Mouse (Mus musculus) thymus, adult 18-20 months (tissue): ENCODE data around the gene Slc47a2.
"Not testable (repeated sequence)": the region's sequence is repeated elsewhere in the genome, so short reads cannot be mapped to it uniquely, and the experiment has no call there.

Source experiments
- DNase-seq, 2 experiments: peaks; one replicate each; pipeline ENCODE4 v3.0.0; 2022; ENCODE audit warnings: mixed read lengths in 2 of 2

Slc47a2 gene

DNA sequence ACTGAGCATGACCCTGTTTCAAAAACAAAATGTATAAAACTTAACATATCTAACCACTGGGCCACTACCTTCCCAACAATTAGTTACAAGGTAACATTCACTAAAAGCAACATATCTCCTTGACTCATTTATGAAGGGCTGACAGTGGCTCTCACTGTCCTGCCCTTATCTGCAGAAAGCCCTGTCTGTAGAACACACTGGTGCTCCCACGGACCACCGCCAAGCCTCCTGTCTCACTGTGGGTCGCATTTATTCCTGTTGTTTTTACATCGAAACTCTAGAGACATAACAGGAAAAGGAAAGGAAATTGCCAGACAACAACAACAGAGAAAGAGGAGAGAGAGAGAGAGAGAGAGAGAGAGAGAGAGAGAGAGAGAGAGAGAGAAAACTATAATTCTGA lies 1.4 kb downstream of the Slc47a2 start:
- DNase-seq, result no peak

DNA sequence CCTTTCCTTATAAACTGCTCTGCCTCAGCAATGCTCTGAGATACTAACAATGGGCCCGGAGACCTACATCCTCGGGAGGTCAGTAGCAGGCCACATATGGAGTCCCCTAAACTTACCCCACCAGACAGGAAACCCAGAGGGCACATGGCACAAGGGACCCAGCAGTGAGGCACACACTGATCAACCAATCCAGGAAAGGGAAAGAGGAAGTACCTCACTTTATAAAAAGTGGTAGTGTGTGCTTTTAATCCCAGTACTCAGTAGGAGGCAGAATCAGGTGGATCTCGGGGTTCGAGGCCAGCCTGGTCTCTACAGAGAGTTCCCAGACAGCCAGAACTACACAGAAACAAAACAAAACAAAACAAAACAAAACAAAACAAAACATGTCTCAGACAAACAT lies 2.3 kb downstream of the Slc47a2 start:
- DNase-seq, result no peak

DNA sequence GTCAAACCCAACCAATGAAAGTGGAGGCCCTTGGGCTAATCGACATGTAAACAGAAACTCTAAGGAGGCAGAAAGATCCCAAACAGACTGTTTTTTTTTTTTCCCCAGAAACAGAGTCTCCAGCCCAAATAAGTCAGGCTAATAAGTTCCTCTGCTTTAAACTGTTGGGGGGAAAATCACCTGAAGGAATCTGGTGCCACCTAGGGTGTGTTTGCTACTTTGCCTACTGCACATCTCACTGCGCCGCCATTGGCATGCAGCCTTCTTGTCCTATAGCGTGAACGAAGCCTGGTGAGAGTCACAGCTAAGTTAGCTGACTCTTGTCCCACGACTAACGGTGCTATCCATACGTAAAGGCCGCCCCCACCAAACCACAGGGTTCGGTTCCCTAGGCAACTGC lies 5.1 kb downstream of the Slc47a2 start:
- no peak for DNase-seq

DNA sequence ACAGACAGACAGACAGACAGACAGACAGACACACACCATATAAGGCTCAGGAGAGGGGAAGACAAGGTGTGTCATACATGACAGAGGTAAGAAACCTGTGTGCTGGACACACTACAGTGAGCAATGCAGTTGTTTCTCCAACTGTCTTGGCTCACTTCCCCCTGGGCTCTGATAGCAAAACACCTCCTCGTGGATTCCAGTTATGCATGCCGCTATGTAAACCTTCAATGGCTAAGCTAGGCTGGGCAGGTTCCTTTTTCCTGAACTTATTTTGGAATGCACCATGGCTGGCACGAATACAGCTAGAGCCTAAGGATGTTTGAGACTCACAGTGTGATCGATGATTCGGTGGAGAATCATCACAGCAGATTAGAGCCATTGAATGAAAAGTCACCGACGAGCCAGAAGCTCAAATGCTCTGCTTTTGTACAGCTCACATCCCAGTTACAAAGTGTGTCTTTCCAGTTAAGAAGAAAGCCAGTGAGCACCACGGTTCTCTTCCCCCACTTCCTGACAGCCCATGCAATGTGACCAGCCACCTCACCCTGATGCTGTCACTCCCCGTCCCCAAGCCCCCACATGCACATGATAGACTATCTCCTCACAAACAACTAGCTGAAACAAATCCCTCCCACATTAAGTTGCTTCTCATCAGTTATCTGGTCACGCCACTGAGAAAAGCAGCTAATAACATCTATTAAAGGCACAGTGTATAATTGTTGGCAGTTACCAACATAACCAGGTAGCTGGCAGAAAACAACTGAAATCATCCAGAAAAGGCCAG lies 21.6 kb downstream of the Slc47a2 start:
- DNase-seq, result no peak

DNA sequence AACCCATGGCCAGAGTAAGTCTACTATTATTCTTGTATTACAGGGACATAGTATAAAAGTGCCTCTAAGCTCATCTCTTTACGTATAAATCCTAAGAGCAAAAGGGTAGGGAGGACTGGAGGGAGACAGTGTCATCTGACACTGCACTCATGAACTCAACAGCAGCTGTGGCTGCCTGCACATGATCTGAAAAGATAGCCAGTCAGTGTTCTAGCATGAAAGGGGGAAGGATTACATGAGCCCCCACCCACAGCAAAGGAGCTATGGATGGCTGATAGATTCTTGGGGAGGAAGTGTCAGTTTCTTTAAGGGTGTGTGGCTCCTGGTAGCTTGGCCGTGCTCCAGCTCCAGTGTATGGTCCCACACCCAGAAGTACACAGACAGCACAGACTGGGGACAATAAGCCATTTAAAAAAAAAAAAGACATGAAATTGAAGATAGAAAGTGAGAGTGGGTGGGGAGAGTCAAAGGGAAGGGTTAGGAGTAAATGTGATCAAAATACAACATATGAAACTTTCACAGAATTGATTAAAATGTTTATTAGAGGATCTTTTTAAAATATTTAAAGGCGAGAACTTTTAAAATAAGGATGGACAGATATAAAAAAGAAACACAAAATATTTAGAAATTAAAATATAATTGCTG lies 22.6 kb downstream of the Slc47a2 start:
- no peak for DNase-seq

DNA sequence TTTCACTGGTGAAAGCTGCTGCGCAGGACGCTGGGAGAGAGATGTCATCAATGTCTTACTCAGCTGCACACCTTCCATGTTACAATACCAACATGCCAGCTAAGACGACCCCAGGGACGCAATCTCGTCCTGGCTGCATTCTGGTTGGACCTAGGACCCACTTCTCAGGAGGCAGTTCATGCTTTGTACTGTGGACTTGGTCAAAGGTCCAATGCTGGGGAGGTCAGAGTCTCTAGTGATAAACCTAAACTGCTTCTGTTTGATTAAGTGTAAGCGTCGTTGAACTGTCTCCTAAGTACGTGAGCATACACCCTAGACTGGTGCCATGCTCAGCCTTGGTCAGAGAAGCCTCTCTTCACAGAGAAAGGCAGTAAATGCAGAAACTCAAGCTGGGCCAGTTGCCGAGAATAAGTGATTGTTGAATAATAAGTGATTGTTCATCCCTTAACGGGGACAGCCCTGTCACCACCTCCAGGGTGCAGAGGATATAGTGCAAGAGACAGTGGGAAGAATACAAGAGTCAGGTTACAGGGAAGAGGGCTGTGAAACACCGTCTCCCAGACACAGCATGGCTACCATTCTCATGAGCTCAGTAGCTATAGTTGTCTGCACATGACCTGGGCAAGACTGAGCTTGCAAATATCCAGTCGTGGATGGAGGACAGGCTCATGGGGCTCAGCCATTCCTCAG lies 23.3 kb downstream of the Slc47a2 start:
- no peak for DNase-seq

DNA sequence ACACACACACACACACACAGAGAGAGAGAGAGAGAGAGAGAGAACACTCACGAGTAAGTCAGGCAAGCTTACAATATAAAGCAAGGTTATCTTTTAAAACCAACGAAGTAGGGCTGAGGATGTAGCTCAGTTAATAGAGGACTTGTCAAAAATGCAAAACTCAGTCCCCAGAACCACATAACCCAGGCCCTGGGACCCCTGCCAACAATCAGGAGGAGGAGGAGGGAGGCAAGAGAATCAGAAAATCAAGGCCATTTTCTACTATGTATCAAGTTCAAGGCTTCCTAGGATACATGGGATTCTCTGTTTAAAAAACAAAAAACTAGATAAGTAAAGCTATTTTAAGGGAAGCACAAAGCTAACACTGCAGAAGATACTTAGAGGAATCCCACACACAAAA lies 25.8 kb downstream of the Slc47a2 start:
- no peak for DNase-seq

DNA sequence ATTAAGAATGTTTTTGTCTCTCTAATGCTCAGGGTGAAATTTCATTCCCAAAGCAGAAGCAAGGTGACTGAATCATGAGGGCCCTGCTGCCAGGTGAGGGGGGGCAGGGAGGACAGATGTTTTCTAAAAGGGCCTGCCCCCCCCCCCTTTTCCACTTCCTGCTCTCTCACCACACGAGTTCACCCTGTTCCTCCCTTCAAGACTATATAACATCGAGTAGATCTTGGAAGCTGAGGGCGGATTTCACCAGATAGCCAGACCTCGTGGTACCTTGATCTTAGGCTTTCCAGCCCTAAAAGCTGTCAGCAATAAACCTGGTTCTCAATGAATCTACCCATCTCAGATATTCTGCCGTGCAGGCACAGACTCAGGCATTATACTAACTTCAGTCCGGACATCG lies 32.3 kb downstream of the Slc47a2 start:
- DNase-seq, result no peak

DNA sequence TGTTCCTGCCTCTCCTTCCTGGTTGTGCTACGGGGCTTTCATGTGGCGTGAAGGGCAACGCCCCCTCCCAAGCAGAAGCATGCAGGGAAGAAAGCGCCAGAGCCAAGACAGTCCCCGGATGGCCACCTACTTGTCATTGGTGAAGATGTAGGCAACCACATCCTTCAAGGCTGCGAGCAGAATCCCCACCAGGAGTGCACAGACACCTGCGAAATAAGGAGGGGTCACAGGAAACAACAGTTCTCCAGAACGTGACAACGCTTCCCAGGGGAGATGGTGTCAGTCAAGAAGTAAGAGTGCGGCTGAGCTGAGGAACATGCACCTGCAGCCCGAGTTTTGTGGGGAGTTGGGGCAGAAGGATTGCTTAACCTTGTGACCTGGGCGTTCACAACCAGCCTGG lies 32.8 kb downstream of the Slc47a2 start:
- DNase-seq, result peak; percentile 64 to 82

DNA sequence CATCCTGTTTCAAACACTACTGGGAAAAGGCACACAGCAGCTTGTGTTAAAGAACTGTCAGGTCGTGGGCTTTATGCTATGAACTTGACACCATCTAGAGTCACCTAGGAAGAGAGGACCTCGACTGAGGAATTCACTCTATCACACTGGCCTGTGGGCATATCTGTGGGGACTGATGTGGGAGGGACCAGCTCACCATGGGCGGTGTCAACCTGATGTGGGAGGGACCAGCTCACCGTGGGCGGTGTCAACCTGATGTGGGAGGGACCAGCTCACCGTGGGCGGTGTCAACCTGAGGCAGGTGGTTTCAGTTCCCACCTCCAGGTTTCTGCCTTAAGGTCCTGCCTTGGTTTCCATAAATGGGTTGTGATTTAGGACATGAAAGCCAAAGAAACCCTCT lies 34.9 kb downstream of the Slc47a2 start:
- no peak for DNase-seq

DNA sequence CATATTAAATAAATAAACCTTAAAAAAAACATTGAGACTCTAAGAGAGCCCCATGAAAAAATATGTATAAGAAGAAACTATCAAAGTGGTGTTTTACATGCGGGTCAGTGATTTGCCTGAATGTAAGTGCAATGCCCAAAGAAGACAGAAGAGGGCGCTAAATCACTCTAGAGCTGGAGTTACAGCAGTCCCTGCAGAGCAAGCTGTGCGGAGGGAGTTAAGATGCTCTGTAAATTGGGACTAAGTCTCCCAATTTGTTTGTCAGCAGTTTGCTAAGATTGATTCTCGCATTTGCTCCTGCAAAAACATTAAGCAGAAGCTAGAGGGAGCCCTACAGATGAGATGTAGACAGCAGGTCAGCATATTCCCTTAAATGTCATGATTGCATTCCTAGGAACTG lies 37.3 kb downstream of the Slc47a2 start:
- DNase-seq, result peak in 1 of 2 experiments; percentile 42

DNA sequence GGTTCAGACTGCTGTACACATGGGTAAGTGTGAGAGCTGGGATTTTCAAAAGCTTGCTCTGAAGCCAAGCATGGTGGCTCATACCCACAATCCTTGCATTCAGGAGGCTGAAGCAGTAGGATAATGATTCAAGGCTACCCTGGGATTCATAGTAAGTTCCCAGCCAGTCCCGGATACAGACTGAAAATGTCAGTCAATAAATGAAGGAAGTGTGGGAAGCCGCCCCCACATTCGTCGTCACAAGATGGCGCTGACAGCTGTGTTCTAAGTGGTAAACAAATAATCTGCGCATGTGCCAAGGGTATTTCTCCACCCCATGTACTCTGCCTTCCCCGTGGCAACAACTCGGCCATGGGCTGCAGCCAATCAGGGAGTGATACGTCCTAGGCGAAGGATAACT lies 38.1 kb downstream of the Slc47a2 start:
- not testable (repeated sequence) for DNase-seq

DNA sequence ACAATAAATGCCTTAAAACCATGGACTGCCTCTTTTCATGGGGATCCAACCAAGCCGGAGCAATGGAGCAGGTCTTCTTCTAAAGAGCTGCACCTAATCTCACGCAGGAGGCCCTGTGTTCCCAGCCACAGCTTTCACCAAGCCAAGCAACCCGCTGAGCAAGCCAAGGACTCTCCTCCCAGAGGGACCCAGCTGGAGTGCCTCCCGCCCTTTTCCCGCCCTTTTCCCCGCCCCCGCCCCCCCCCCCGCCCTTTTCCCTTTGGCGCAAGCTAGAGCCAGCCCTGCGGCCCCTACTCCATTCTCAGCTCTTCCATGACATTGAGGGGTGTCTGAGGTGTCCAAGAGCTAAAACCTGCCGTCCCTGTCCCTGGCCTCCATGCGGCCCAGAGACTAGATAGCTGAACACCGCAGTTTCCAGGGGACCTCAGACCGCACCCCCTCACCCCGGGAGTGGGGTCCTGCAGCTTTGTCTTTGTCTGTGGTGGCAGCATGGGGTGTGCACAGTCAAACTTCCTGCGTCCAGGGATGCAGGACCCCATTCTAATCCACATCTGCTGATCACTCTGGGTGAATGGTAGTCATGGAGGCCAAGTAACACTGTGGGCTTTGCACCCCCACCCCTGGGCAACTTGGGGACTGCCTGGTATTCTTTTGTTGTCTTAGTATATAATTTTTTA lies 41.8 kb downstream of the Slc47a2 start:
- no peak for DNase-seq

DNA sequence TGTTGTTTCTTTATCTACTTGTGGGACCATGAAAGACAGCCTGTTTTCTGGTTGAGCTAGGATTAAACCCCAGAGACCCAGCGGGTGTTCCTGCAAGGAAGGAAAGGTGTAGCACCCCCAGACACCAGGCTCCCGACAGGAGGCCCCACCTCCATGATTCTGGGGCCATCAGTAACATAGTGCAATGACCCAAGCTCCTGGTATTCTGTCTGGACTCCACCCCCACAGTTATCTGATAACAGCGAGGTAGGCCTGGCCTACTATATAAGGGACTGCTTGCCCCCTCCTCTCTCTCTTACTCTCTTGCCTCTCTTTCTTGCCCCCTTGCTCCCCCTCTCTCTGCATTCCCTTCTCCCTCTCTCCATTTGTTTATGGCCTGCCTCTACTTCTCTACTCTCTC lies 42.5 kb downstream of the Slc47a2 start:
- no peak for DNase-seq

DNA sequence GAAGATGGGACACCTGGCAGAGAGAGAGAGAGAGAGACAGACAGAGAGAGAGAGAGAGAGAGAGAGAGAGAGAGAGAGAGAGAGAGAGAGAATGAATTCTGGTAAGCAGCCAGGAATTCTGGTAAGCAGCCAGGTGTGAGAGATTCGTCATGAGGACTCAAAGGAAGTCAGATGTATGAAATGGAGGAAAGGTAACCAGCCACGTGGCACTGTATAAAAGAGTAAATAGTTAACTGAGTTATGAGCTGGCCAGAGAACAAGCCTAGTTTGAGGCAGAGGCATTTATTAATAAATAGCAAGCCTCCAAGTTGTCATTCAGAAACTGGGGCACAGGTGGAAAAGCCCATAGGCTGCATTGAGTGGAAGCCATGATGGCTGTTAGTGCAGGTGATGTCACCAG lies 44.8 kb downstream of the Slc47a2 start:
- no peak for DNase-seq

DNA sequence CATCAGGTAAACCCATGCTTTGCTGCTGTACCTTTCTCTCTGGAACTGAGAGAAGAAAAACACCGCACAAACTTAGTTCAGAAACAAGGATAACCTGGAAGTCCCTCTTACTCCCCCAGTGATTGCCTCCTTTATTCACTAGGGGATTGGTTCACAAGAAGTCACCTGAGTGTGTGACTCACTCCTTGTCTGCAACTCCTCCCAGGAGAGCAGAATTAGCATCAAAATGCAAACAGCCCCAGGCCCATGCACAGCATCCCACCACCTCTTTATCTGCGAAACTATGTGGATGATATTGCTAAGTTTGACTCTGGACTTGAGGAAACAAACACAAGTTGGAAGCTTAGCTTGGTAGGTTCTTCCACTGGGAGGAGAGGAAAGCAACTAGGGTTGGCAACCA lies 45.3 kb downstream of the Slc47a2 start:
- no peak for DNase-seq

DNA sequence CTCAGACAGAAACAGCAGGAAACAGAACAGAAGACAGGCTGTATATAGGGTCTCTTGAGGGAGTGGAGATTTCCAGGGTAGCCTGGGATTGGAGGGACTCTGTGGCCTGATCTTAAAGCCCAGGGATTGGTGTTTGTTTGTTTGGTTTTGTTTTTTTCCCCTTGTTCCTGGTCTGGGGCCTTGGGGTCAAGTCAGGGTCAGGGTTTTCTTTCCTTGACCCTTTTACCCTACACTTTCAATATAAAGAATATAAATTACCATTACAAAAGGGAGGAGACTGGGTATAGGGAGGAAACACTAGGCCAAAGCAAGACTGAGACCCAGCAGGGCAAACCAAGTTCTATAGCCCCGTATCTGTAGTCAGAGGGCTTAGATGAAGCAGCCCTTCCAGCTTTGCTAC lies 46.1 kb downstream of the Slc47a2 start:
- DNase-seq, result no peak

DNA sequence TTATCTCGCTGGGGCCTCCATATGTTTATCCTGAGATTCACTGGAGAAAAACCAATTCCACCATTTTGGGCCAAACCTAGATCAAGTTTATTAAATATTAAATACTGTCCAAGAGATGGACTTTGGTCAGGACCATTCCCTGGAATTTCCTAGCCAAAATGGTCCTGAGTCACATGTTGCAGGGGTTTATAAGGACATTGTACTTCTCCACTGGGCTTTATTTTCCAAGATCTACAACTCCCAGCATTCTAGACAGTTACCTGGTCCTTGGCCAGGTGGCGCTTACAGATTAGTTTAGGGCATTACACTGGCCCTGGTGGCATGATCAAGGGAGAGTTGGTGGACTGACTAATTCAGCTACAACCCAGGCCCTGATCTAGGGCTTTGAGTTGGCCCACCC lies 47.1 kb downstream of the Slc47a2 start:
- DNase-seq, result no peak

DNA sequence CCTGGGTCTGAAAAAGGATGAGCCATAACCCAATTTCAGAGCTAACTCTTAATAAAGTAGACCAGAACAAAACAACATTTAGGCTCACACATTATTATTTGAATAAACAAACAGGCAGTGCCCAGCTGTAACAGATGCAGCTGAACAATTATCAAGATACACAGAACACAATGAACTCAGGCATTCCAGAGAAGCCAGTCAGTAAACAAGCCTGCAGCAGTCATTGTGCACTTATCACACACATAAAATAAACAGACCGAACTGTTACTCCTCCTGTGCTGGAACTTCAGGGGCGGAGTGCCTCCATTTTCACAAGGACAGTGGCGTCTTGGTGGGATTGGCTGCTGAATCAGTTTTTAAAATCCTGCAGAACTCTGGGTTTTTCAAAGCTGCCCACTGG lies 48.2 kb downstream of the Slc47a2 start:
- DNase-seq, result no peak

DNA sequence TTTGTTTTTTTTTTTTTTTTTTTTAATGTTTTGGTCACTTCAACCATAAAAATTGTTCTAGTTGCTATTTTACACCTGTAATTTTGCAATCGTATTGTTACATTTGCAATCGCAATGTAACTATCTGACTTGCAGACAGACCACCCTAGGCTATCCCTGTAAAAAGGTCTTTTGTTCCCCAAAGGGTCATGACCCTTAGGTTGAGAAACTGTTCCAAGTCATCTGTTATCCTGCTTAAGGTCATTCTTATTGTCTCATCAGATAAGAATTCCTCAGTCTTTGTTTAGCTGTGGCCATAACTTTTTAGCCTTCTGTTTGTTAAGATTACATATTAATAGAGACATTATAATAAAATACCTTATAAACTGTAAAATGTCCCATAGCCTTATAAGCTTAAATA lies 49.4 kb downstream of the Slc47a2 start:
- no peak for DNase-seq

DNA sequence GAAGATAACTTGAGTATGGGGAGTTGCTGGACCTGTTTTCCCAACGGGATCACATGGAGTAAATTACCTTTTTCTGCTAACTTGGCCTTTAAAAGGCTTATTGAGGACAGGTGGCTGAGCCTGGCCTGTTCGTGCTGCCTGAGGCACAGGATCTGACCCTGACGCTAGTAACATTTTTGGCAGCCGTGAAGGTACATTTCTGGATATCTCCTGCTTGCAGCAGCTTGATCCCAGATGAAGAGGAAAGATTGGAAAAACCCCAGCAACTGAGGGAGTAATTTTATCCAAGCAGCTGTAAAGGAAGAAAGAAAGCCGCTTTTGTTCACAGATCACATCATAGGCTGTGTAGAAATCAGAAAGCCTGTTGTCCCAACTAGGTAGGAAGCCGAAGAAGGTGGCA lies 58.3 kb downstream of the Slc47a2 start:
- no peak for DNase-seq

DNA sequence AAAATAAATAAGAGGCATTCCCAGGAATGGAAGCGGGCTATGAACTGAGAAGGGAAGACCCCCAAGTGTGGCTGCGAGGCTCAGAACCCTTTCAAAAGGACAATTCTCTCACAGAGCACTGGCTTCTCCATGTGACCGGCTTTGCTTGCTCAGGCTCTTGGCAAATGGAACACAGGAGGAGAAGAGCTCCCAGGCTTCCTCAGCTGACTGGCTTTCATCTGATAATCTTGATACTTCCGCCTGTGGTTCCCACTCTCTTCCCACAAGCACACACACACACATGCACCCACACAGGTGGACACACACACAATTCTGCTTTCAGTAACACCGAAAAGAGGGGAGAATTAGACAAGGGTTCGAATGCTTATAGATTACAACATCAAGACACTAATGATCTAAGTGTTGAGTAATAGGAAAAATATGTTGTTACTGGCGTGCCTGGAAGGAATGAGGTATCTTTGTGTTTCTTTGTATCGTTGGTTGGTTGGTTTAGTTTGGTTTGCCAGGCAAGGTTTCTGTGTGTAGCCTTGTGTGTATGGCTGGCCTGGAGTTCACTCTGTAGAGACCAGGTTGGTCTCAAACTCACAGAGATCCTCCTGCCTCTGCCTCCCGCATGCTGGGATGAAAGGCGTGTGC lies 59.1 kb downstream of the Slc47a2 start:
- DNase-seq, result no peak

DNA sequence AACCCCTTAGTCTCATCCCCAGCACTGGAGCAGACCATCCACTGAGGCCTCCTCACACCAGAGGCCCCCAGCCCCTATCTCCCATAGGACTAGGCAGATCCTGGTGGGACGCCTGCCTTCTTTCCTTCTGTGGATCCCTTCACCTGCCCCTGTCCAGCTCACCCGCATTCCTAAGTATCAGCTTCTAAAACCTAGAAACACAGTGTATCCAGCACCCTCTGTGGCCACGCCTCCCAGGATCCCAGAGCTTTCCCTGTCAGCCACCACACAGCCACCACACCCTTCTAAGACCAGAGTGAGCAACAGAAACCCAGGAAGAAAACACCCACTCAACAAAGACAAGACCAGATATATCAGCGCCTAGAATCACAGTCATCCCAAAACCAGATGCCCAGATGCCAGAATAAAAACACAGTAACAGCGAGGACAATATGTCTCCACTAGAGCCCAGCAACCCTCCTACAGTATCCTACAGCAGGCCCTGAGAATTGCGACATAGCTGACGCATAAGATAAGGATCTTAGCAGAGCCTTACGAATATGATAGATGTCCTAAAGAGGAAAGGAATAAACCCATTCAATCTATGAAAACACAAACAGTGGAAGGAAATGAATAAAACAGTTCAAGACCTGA lies 64.1 kb downstream of the Slc47a2 start:
- no peak for DNase-seq
